Comparison of ENCODE assay signal across 9 mouse cellular contexts in the genomic region with DNA sequence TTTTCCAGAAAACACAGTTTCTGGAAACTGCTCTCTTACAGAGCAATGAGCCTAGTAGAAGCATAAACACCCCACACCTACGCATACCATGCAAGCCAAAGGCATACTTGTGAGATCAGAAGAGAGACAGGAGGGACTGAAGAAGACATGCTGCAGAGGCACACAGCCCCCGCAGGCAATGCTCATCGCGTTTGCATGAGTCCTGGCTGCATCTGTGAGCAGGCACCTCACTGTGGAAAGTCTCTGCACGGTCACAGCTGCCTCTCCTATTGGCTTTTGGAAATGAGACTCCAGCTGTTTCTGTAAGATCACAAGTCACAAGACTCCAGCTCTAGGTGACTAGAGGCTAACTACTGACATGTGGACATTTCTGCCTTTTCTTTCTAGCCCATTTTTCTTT. TPM values are rescaled to one million over a fixed set of nuclear protein-coding genes. Genes with fewer than 3 reads are reported as not detected.
DNase-seq lines count a peak whose midpoint lies in the region; ATAC-seq and TF ChIP-seq lines count a peak whose summit lies in the region.
"Had no signal": no experiment of that assay in that cellular context is flagged by ENCODE, and none has a peak within 500 bp of the region (broad histone marks: within the 10 kb centered on the region; RNA-seq: fewer than 3 reads in every experiment).

No protein-coding gene starts in this region.

- H3K9ac ChIP-seq in heart, adult 2 months (ENCODE audit: low read depth, low read length): no peak overlapping the region
- no peak overlapping the region for H3K9ac ChIP-seq in limb, embryonic 12.5 days (replicated peaks)
- H3K9ac ChIP-seq: limb, embryonic 13.5 days had no signal

- no peaks in the 10 kb centered on the region for H3K9me3 ChIP-seq in heart, embryonic 10.5 days
- no peaks in the 10 kb centered on the region for H3K9me3 ChIP-seq in limb, embryonic 12.5 days
- H3K9me3 ChIP-seq: limb, embryonic 13.5 days had no signal

- intact Hi-C loops in heart, adult 2 months (cut with DNase I): no loop called here

- no peak for TF ChIP-seq POLR2A in heart, adult 2 months (IDR thresholded peaks at IDR 0.05; ENCODE audit: insufficient read depth, low read depth, low read length)
- no peak for TF ChIP-seq POLR2A in brain, embryonic 14.5 days (IDR thresholded peaks at IDR 0.05; ENCODE audit: borderline replicate concordance, extremely low read depth, insufficient read depth, insufficient read length, poor library complexity, severe bottlenecking)

- 17% methylated on average over 5 of the region's 5 CpGs for WGBS in heart, embryonic 10.5 days
- 25% methylated on average over 5 of the region's 5 CpGs for WGBS in heart, adult 2 months
- WGBS in limb, embryonic 12.5 days: 14% methylated on average over 5 of the region's 5 CpGs

- H3K79me2 ChIP-seq in heart, adult 2 months (replicated peaks; ENCODE audit: control insufficient read depth, insufficient read depth, low read length): no peaks in the 10 kb centered on the region

- peaks cover 21% of the 10 kb centered on the region for H3K4me1 ChIP-seq in heart, embryonic 10.5 days
- no peaks in the 10 kb centered on the region for H3K4me1 ChIP-seq in heart, adult 2 months (ENCODE audit: control insufficient read depth, insufficient read depth, low read length)
- peaks cover 7% of the 10 kb centered on the region; the same call in 1 of the 2 replicates for H3K4me1 ChIP-seq in limb, embryonic 12.5 days (replicated peaks)

- no peak overlapping the region for H3K4me2 ChIP-seq in limb, embryonic 12.5 days
- H3K4me2 ChIP-seq: limb, embryonic 13.5 days had no signal

- TF ChIP-seq CTCF in heart, adult 2 months (IDR thresholded peaks at IDR 0.05): no peak
- TF ChIP-seq CTCF in brain, embryonic 14.5 days (IDR thresholded peaks at IDR 0.05; ENCODE audit: borderline replicate concordance, extremely low read depth, insufficient read depth, insufficient read length): no peak

- peak; percentile 89 for DNase-seq in heart, embryonic 10.5 days (ENCODE audit: low spot score)
- DNase-seq in heart, adult 2 months: no peak
- peak; percentile 31 for DNase-seq in 3T3-L1 (ENCODE audit: low read depth, low spot score)
- DNase-seq in brain, embryonic 14.5 days (ENCODE audit: low read depth): peak; percentile 20
- no peak for DNase-seq in cerebellum, postnatal 10 days
- DNase-seq in cerebellum, adult 8-10 months: no peak

- ATAC-seq in limb, embryonic 12.5 days (ENCODE audit: insufficient number of reproducible peaks, insufficient read depth, low FRiP score, low TSS enrichment, low read depth): no peak
- ATAC-seq in CD4-positive, CD25-positive, alpha-beta regulatory T cell, adult 4 months: no peak

- no peaks in the 10 kb centered on the region for H3K36me3 ChIP-seq in heart, embryonic 10.5 days
- H3K36me3 ChIP-seq in heart, adult 2 months (ENCODE audit: control insufficient read depth, insufficient read depth, low read length): no peaks in the 10 kb centered on the region
- H3K36me3 ChIP-seq in limb, embryonic 12.5 days: no peaks in the 10 kb centered on the region
- H3K36me3 ChIP-seq: limb, embryonic 13.5 days had no signal

- H3K27ac ChIP-seq in heart, embryonic 10.5 days: peak overlapping the region; percentile 42
- H3K27ac ChIP-seq in heart, adult 2 months: no peak overlapping the region
- 0 out of 2 replicates have a peak overlapping the region, but pooled peaks have one; percentile 47 for H3K27ac ChIP-seq in limb, embryonic 12.5 days
- H3K27ac ChIP-seq: limb, embryonic 13.5 days had no signal

- H3K27me3 ChIP-seq in heart, embryonic 10.5 days (ENCODE audit: insufficient read depth, poor library complexity, severe bottlenecking): no peaks in the 10 kb centered on the region
- no peaks in the 10 kb centered on the region for H3K27me3 ChIP-seq in heart, adult 2 months (ENCODE audit: control insufficient read depth, insufficient read depth, low read length)
- no peaks in the 10 kb centered on the region for H3K27me3 ChIP-seq in limb, embryonic 12.5 days
- H3K27me3 ChIP-seq: limb, embryonic 13.5 days had no signal

- no peak overlapping the region for H3K4me3 ChIP-seq in heart, embryonic 10.5 days
- no peak overlapping the region for H3K4me3 ChIP-seq in heart, adult 2 months
- H3K4me3 ChIP-seq in limb, embryonic 12.5 days (replicated peaks): no peak overlapping the region
- H3K4me3 ChIP-seq: limb, embryonic 13.5 days had no signal

- no peak for TF ChIP-seq EP300 in heart, adult 2 months (IDR thresholded peaks at IDR 0.05; ENCODE audit: insufficient read depth, low read depth, low read length)

RNA-seq across cellular contexts. Expression of gene Gm9844, which starts 11.9 kb away (rescaled TPM):
- polyA plus RNA-seq in heart, embryonic 10.5 days (2016; fragmentation: Nextera tagmentation; extraction: Ambion mirVana): 10.0 and 15.0 TPM in 2 replicates
- total RNA-seq in heart, adult 2 months (2021): not detected
- 0.67 and 0.68 TPM in 2 replicates for polyA plus RNA-seq in heart, adult 2 months (2012; rRNA removed)
- 42.6 and 58.0 TPM in 2 replicates for polyA plus RNA-seq in brain, embryonic 14.5 days (2012; rRNA removed)
- 14.2 and 22.2 TPM in 2 replicates for polyA plus RNA-seq in limb, embryonic 12.5 days (2016; fragmentation: Nextera tagmentation; extraction: Ambion mirVana)
- 10 to 100 TPM; 22.4 to 44.8 TPM for polyA plus RNA-seq in CD4-positive, CD25-positive, alpha-beta regulatory T cell, adult 4 months (2017; shearing (Covaris generic))

RNA-seq across cellular contexts. Expression of gene Lypd4, which starts 19.6 kb away (rescaled TPM):
- polyA plus RNA-seq in heart, embryonic 10.5 days (2016; fragmentation: Nextera tagmentation; extraction: Ambion mirVana): not detected in 2 replicates
- total RNA-seq in heart, adult 2 months (2021): not detected
- 0.12 and 0.53 TPM in 2 replicates for polyA plus RNA-seq in heart, adult 2 months (2012; rRNA removed)
- 0.08 TPM in 1 of 2 replicates, not detected in the other for polyA plus RNA-seq in brain, embryonic 14.5 days (2012; rRNA removed)
- polyA plus RNA-seq in limb, embryonic 12.5 days (2016; fragmentation: Nextera tagmentation; extraction: Ambion mirVana): not detected in 2 replicates
- not detected for polyA plus RNA-seq in CD4-positive, CD25-positive, alpha-beta regulatory T cell, adult 4 months (2017; shearing (Covaris generic))
- polyA plus RNA-seq: limb, embryonic 13.5 days had no signal

RNA-seq across cellular contexts. Expression of gene Dmrtc2, which starts 19.7 kb away (rescaled TPM):
- not detected in 2 replicates for polyA plus RNA-seq in heart, embryonic 10.5 days (2016; fragmentation: Nextera tagmentation; extraction: Ambion mirVana)
- not detected for total RNA-seq in heart, adult 2 months (2021)
- polyA plus RNA-seq in heart, adult 2 months (2012; rRNA removed): not detected in 2 replicates
- polyA plus RNA-seq in brain, embryonic 14.5 days (2012; rRNA removed): 0.08 and 0.11 TPM in 2 replicates
- polyA plus RNA-seq in limb, embryonic 12.5 days (2016; fragmentation: Nextera tagmentation; extraction: Ambion mirVana): not detected in 2 replicates
- polyA plus RNA-seq in CD4-positive, CD25-positive, alpha-beta regulatory T cell, adult 4 months (2017; shearing (Covaris generic)): not detected
- polyA plus RNA-seq: limb, embryonic 13.5 days had no signal

RNA-seq across cellular contexts. Expression of gene Rps19, which starts 34.0 kb away (rescaled TPM):
- 1,532 and 1,854 TPM in 2 replicates for polyA plus RNA-seq in heart, embryonic 10.5 days (2016; fragmentation: Nextera tagmentation; extraction: Ambion mirVana)
- total RNA-seq in heart, adult 2 months (2021): 100 to 1,000 TPM; 505 to 584 TPM
- 243 and 256 TPM in 2 replicates for polyA plus RNA-seq in heart, adult 2 months (2012; rRNA removed)
- 624 and 715 TPM in 2 replicates for polyA plus RNA-seq in brain, embryonic 14.5 days (2012; rRNA removed)
- polyA plus RNA-seq in limb, embryonic 12.5 days (2016; fragmentation: Nextera tagmentation; extraction: Ambion mirVana): 2,324 and 2,343 TPM in 2 replicates
- polyA plus RNA-seq in CD4-positive, CD25-positive, alpha-beta regulatory T cell, adult 4 months (2017; shearing (Covaris generic)): over 10,000 TPM; 12,099 to 13,283 TPM

RNA-seq across cellular contexts. Expression of gene Cd79a, which starts 47.0 kb away (rescaled TPM):
- 0.26 and 0.40 TPM in 2 replicates for polyA plus RNA-seq in heart, embryonic 10.5 days (2016; fragmentation: Nextera tagmentation; extraction: Ambion mirVana)
- total RNA-seq in heart, adult 2 months (2021): 1 to 10 TPM; 1.1 to 1.7 TPM
- polyA plus RNA-seq in heart, adult 2 months (2012; rRNA removed): 5.1 and 15.6 TPM in 2 replicates
- 0.31 and 0.67 TPM in 2 replicates for polyA plus RNA-seq in brain, embryonic 14.5 days (2012; rRNA removed)
- 0.51 and 0.86 TPM in 2 replicates for polyA plus RNA-seq in limb, embryonic 12.5 days (2016; fragmentation: Nextera tagmentation; extraction: Ambion mirVana)
- polyA plus RNA-seq in CD4-positive, CD25-positive, alpha-beta regulatory T cell, adult 4 months (2017; shearing (Covaris generic)): 10 to 100 TPM in 1 of 2 experiments, 1 to 10 TPM in 1; 2.2 to 28.9 TPM

Comparison
In these comparisons a context has a peak if more than half of its experiments do, and no peak if none do; other contexts are left out.
1. DNase-seq: peak in heart, embryonic 10.5 days (single experiment), 3T3-L1 (single experiment) and brain, embryonic 14.5 days (single experiment); none in heart, adult 2 months (0 of 2), cerebellum, postnatal 10 days (0 of 2) and cerebellum, adult 8-10 months (single experiment).